Mouse (Mus musculus): ENCODE data around the gene Fcrla.

GRCm38 (mm10) chr1:170958225-170958624, 30.8 kb upstream of the Fcrla start:
- no peak for TF ChIP-seq CTCF (IDR thresholded peaks at IDR 0.05; ENCODE audit: borderline replicate concordance, control insufficient read depth, extremely low read depth, insufficient read depth, low read length, poor library complexity)
- TF ChIP-seq POLR2A (IDR thresholded peaks at IDR 0.05; ENCODE audit: control insufficient read depth, extremely low read depth, insufficient read depth, low read length, poor library complexity), result no peak
